Mouse (Mus musculus) c-Kit-positive CD71-positive TER-119-negative erythroid progenitor cells, embryonic 14.5 days (primary cell): ENCODE results near the gene Ncln.

ENCODE experiments used
- DNase-seq: peaks from one replicate; pipeline ENCODE4 v3.0.0-alpha.2; 2013; ENCODE audit warnings: low read depth

Ncln gene

DNA sequence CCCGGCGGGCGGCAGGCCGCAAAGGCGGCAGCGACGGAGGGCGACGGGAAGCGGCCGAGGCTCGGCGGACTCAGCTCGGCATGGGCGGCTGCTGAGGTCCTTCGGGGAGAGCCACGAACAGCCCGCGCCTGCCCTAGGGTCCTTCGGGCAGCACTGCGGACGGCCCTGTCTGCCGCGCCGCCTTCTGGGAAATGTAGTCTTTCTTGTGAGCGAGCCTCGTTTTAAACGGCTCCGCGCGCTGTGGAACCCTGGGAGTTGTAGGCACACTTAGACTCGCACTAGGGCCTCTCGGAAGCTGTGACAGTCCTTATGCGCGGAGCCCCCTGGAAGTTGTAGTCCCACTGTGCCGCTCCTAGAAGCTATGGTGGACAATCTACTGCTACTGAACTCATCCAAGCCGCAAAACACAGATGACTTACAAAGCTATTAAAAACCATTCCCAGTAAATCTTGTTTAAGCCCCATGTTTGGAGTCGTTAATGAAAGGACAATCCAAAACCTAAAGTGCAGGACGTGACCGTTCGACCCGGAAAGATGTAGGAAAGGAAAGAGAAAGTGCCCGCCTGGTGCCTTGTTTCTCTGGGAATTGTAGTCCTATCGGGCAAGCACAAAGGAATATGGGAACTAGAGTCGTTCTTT lies at the start of gene Ncln:
Gene Ncln, minus strand, starts transcription at position 129 of the 638 bp plus-strand sequence.
- DNase-seq, result peak; percentile 95

DNA sequence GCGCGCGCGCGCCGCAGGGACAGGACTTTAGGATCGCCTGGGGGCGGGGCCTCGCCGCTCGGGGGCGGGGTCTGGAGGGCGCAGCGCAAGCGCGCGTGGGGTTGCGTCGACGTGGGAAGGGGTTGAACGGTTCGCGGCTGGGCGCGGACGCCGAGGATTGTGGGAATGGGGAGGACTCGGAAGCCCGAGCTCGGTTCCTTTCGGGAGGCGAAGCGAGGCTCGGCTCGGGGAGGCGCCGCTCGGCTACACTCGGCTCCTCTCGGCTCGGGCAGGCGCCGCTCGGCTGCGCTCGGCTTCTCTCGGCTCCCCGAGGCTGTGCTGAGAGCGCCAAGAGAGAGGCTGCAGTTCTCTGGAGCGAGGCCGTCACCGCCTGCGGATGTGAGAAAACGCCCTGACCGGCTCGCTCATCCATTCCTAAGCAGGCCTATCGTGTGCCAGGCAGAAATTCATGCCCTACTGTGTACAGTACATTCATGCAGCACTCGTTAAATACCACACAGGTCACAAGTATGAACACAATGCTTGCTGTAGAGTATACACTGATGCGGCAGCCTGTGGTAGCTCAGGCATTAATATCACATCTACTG lies 49.1 kb upstream of the Ncln start, which contains the start of gene Gna11:
Gene Gna11, minus strand, starts transcription at position 30 of the 587 bp plus-strand sequence.
- peak; percentile 94 for DNase-seq

DNA sequence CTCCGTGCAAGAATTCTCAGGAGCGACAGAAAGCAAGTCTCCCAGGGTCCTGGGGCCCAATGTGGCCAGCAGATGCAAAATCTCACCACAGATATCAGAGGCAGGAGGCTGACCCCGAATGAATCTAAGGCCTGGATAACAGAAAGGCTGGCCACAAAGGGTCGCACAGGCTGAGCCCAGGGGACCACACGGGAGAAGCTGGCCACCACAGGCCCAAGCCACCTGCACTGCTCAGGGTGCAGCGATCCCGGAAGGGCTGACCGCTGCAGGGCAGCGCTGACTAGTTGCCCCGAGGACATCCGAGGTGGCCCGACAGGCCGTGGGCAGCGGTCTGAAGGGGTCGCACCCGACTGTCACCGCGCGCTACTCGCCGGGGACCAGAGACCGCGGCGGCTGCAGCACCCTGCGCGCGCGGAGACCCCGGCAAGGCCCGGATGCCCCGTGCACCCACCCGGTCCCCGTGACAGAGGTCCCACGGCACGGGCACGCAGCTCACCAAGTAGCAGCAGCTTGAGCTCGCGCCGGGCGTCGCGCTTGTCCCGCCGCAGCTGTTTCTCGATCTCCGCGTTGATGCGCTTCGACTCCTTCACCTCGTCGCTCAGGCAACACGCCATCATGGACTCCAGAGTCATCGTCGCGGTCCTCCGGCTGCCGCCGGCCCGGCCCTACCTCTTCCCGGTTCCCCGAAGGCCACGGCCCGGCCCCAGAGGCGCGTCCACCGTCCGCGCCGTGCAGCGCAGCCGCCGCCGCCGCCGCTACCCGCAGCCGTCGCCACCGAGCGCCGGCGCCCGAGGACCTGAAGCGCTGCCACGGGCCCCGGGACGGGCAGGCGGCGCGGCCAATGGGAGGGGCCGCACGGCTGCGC lies 48.3 kb upstream of the Ncln start:
- DNase-seq, result no peak

DNA sequence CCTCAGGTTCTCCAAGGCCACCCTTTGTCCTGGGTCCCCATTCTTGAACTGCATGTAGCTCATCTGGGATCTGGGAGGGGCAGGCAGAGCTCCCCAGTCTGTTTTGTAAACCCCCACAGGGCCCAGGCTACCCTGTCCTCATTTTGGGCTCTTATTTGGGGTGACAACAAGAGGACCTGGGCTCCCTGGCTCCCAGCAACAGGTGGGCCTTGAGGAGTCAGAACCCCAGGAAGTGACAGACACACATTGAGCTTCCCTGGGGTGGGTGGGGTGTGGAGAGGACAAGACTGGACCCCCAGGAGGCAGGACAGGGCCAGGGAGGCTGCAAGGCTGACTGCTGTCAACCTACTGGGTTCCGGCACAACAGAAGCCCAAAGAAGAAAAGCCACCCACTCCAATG lies 47.4 kb upstream of the Ncln start:
- no peak for DNase-seq

DNA sequence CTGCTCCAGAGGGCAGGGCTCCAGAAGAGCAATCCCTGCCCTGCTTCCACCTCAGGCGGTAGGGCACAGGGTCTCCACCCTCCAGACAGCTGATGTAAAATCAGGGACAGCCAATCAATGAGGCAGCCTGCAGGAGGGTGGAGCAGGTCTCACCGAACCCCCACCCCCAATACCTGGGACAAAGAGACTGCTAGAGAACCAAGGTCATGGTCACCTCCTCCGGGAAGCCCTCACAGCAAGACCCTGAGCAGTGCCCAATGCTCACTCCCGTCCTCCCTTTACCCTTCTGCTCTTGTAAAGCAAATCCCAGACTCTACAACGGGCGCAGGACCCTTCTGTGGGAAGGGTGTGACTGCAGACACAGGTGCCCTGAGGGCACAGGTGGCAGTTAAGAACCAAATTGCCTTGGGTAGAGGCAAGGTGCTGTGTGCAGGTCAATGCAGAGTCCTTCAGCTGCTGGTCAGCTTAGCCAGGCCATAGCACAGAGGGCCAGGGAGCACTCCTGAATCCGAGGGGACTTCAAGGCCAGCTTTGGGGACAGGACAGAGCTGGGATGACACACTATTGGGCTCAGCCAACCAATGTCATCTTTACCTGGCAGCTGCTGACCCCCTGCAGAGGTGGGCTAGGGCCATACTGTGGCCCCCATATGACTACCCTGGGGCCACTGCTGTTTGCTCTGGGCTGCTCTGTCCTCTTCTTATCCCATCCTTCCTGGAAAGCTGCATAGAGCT lies 46.7 kb upstream of the Ncln start:
- no peak for DNase-seq

DNA sequence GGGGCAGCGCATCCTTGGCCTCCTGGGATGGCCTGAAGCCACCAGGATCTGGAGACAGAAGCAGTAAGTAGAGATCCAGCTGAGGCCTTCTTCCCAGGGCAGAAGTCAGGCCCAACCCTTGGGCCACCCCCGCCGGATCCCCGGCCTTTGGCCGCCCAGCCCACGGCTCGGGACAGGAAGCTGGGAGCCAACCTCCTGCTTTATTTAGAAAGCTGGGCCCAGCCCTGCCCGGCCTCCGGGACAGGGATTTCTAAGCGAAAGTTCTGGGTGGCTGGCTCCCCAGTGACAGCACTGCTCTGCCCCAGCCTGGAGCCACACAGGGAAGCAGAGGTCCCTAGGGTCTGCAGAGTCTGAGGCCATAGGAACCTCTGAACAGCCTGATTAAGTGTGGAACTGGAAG lies 45.6 kb upstream of the Ncln start:
- no peak for DNase-seq

DNA sequence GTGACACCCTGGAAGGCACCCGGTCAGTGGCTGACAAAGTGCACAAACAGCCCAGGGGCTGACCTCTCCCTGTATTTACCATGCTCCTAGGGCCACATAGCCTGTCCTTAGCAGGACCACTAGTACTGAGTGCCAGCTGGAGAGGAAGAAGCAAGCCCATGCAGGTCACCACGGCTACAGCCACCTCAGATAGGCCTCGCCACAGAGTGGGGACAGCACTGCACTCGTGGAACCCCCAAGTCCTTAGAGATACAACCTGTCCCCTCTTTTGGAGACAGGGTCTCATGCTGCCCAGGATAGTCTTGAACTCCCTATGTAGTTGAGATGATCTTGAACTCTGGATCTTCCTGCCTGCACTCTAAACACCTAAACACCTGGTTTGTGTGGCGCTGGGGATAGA lies 45.2 kb upstream of the Ncln start:
- DNase-seq, result no peak

DNA sequence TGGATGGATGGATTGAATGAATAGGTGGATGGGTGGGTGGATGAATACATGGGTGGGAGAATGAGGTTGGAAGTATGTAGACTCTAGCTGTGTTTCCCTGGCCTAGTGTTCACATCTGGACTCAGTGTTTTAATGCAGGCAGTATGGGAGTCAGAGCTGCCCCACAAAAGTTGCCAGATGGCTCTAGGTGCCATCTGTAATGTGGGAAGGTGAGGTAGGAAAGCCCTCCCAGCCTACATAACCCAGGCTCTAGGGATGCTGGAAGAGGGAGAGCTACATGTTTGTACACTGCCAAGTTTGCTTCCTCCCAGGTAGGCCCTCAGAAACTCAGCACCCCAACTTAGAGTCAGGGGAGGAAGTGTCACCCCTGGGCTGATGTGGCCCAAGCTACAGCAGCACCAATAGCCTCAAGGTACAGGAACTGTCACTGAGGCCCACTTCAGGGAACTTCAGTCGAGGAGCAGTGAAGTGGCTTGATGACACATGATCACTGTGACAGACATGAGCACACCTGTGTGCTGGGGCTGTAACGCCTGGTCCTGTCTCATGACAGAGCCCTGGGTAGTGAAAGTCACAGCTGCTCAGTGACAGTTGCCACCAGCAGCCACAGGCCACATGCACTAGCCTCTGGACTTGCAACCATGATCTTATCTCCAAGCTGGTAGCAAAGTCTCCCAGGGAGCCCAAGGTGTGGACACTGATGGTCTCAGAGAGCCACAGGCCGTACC lies 42.3 kb upstream of the Ncln start:
- DNase-seq, result no peak

DNA sequence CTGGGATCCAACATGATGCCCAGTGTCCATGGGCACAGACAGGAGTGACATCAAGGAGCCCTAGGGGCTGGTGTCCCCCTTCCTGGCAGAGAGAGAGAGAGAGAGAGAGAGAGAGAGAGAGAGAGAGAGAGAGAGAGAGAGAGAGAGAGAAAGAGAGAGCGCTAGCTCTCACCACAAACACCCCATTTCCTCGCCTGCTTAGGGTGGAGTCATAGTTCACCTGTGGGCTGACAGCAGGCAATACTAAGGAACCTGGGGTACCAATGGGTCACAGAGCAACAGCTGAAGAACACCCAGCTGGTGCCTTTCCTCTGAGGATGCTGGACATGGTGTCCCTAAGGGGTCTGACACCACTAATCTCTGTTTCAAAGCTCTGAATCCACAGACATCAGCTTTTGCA lies 41.2 kb upstream of the Ncln start:
- DNase-seq, result no peak

DNA sequence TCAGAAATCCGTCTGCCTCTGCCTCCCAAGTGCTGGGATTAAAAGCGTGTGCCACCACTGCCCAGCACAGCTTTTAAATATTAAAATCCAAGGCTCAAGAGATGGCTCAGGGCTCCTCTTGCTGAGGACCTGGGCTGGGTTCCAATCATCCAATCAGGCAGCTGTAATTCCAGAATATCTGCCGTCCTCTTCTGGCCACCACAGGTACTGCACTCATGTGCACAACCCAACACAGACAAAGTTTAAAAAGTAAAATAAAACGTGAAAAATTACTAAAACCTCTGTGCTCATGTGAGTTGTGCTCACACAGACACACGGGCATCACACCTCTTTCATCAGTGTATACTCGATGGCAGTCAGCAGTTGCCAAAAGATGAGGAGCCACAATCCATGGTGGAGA lies 40.5 kb upstream of the Ncln start:
- no peak for DNase-seq

DNA sequence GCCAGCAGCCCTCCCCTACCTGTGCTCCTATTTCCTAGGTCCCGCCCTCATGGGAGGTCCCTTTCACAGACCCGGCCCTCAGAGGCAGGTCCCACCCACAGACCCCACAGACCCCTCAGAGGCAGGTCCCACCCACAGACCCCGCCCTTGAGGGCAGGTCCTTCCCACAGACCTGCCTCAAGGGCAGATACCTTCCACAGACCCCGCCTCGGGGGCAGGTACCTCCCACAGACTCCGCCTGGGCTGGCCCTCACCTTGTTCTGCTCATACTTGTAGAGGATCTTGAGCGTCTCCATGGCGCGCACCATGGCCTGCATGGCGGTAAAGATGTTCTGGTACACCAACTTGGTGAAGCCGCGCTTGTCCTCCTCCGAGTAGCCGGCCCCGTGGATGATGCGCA lies 38.6 kb upstream of the Ncln start:
- no peak for DNase-seq

DNA sequence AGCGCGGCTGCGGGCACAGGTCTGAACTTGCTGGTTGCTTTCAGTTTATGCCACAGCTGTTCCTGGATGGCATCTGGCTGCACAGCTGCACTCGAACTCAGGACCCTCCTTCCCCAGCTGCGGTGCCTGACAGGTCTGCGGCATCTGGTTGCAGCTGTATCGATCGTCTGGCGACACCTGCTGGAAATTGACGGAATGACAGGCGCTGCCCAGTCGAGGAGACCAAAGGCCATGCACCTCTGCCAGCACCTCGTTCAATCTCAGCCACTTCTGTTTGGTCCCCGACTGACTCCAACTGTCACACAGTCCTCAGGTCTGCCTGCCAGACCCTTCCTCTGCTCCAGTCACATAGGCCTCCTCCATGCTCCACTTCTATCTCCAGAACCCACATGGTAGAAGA lies 30.6 kb upstream of the Ncln start:
- peak; percentile 74 for DNase-seq

DNA sequence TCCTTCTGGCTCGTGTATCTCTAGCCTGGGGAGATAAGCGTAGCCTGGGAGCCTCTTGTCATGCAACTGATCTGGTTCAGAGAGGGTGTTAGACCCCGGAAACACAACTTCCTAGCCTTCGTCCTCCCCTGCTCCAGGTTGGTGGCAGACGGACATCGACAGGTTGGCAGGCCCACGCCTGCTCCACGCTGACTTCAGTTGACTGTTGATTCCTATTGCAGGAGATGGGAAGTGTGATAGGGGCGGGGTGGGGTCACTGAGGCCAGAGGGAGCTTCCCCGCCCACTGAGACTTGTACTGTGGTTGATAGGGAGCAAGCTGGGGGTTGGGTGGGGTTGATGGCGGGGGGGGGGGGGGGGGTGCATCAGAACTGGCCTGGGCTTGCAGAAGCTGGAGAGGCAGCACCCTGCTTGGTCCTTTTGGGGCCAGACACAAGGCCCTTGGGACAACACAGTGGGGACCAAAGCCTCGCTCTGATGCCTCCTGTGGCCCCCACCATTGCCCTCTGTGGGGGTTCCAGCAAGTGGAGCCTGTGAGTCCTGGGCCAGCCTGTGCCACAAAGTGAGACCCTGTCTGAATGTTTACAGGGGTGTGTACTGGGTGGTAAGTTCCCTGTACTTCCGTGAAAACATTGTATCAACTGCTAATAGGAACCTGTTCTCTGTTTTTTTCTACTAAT lies 29.0 kb upstream of the Ncln start:
- DNase-seq, result peak; percentile 67

DNA sequence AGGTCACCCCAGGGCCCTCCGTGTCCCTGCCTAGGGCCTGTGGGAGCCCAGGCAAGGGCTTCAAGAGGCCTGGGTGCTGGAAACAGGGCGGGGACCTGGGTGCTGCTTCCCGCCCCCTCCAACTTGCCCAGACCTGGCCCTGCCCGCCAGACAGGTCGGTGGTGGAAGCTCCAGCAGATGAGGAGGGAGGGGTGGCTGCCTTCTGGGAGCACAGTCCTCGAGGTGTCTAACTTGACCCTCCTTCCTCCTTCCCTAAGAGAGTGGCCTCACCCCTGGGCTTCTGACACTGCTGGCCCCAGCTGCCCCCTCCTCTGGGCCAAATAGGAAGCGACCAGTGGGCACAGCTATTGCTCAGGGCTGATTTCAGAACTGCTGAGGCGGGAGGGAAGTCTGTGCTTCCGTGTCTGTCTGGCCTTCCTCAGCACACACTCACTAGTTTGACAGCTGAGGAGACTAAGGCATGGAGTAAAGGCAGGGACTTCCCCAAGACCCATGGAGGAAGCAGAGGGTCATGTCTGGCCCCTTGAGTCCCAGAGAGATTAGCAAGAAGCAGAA lies 27.9 kb upstream of the Ncln start, which contains the start of gene Gna15:
Gene Gna15, minus strand, starts transcription at position 175 of the 555 bp plus-strand sequence.
- DNase-seq, result peak; percentile 41

DNA sequence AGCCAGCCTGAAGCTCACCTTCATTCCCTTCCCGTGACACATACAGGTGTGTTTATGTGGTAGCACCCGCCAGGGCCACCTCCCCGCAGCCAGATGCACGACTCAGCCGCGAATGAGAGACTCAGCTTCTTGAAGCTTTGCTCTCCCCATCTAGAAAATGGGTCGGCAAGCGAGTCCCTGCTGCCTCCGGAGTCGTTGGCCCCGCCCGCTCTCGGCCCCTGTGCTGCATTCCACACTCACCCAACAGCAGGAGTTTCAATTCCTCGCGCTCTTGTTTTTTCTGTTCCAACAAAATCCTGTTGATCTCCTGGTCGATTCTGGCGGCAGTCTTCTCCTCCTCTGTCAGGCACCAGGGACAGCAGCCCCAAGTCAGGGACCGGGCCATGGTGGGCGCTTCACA lies 27.4 kb upstream of the Ncln start:
- DNase-seq, result no peak

DNA sequence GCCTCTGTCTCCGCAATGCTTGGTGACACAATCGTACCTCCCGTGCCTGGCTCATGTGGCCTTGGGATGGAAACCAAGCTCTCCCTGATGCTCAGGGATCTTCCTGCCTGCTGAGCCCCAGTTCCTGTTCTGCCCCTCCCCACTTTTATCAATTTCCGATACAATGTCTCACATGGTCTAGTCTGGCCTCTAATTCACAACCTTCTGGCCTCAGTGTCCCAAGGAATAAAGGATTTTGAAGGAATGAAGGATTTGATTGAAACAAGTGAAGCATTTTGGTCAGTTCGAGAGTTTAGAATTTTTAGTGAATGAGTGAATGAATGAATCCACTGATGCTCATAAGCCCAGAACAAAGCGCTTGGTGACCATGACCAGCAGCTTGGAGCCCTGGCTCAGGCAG lies 26.9 kb upstream of the Ncln start:
- DNase-seq, result no peak

DNA sequence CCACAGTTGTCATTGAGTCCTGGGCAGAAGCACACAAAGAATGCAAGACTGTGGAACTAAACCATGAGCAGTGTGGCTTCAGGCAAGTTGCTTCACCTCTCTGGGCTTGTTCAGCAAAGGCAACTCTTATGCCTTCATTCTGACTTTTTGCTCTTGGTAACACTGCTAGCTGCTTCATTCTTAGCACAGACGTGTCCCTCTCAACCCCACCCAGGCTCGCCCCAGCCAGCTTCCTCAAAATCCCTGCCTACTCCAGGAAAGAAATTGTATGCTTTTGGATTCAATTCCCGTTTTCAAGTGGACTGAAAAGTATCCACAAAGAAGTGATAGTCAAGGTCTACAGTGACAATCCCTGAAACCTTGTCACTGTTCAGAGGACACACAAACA lies 23.8 kb upstream of the Ncln start:
- no peak for DNase-seq

DNA sequence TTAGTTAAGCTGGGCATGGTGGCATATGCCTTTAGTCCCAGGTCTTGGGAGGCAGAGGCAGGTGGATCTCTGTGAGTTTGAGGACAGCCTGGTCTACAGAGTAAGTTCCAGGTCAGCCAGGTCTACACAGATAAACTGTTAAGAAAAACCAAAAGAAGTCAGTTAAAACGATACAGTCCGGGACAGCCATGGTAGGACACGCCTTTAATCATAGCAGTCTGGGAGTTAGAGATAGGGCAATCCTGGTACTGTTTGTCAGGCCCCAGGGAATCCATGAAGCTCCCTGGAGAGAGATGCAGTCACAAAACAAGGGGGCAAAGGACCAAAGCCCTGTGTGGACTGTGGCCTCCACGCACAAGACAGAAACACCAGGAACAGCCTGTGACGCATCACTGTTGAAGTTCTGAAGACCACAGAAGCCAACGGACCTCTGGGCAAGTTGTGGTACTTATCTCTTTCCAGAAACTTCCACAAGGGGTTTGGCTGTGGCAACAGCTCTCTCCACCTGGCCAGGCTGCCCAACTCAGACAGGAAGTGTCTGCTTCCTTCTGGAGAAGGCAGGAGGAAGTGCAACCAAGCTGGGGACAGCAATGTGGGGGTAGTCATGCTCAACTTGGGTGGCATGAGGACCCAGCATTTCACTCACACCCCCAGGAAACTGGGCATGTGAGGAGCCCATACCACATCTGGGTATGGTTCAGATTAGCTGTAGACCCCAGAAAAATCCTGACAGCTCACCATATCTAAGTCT lies 23.2 kb upstream of the Ncln start:
- DNase-seq, result no peak

DNA sequence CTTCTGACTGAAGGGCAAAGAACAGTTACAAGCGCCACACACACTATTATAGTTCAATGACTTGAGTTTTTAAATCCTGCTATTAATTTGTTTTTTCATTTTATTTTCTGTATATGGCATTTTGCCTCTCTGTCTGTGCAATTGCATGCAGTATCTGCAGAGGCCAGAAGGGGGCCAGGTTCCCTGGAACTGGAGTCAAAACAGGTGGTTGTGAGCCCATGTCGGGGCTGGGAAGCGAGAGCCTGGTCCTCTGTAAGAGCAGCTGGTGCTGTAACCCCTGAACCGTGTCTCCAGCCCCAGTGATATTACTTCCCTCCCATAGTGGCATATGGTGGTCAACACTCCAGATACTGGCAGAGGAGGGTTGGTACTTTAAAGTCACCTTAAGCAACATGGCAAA lies 22.4 kb upstream of the Ncln start:
- DNase-seq, result no peak

DNA sequence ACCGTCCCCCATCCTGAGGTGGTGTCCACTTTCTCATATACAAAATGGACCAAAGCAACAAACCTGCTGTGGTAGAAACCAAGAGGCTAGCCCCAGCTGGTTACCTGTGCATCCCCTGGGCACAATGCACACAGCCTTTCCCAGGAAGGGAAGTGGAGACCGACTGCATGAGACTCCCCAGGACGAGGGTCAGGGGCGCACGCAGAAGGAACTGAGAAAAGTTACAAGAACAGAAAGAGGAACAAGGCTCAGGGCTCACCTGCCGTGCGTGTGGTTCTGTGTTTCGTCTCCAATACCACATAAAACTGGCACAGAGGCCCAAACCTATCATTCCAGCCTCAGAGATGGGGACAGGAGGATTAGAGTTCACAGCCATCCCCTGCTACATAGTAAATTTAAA lies 21.0 kb upstream of the Ncln start:
- DNase-seq, result no peak
